Mouse (Mus musculus): ENCODE measurements at regions not wholly inside any gene's neighbourhood (a gene's known extent, or its start where the extent isn't known, plus 50 kb on each side); places are given as distances from the start of the nearest gene placed in this dataset.
"Not testable (repeated sequence)": the region's sequence is repeated elsewhere in the genome, so short reads cannot be mapped to it uniquely, and the experiment has no call there.

- H3K4me3 ChIP-seq (replicated peaks): no peak overlapping the region
- ATAC-seq (ENCODE audit: insufficient read depth, low FRiP score, low read depth): no peak
- no peaks in the 10 kb centered on the region for H3K9me3 ChIP-seq
- H3K27ac ChIP-seq: no peak overlapping the region
- 58% methylated on average over 4 of the region's 4 CpGs for WGBS
- H3K36me3 ChIP-seq: no peaks in the 10 kb centered on the region
- no peak overlapping the region for H3K4me2 ChIP-seq
- no peaks in the 10 kb centered on the region for H3K27me3 ChIP-seq (replicated peaks)
- H3K9ac ChIP-seq: no peak overlapping the region
- no peaks in the 10 kb centered on the region for H3K4me1 ChIP-seq
Measured at GRCm38 (mm10) chr6:4149663-4150062, 62.9 kb upstream of the Bet1 start.

DNA sequence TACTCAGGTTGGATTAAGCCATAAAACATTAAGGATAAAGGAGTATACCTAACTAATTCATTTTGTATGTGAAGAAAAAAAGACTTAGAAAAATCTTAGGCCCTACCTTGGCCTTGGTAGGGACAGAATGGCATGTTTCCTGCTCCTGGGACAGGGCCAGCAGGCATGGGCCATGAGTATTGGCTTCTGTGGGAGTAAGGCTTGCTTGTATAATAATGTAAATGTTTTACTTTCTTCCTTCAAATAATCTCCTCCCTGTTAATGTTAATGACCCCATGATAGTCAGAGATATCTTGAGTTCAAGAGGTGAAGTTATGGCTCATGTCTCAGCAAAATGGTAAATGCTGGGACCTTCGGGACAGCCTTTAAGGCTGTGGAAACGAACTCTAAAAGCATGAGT is 71.5 kb upstream of the Bet1 start:
- Histone ChIP-seq H3K4me1 (no peaks in the 10 kb centered on the region), H3K9ac (no peak overlapping the region), H3K27ac (no peak overlapping the region), H3K9me3 (no peaks in the 10 kb centered on the region), H3K27me3 (replicated peaks) (no peaks in the 10 kb centered on the region), H3K4me3 (replicated peaks) (no peak overlapping the region), H3K36me3 (no peaks in the 10 kb centered on the region), H3K4me2 (no peak overlapping the region)
- 64% methylated on average over 2 of the region's 2 CpGs for WGBS
- ATAC-seq (ENCODE audit: insufficient read depth, low FRiP score, low read depth): no peak

- Histone ChIP-seq H3K4me3 (replicated peaks) (no peak overlapping the region), H3K27me3 (replicated peaks) (no peaks in the 10 kb centered on the region), H3K9me3 (no peaks in the 10 kb centered on the region), H3K9ac (no peak overlapping the region), H3K36me3 (no peaks in the 10 kb centered on the region), H3K4me1 (no peaks in the 10 kb centered on the region), H3K4me2 (no peak overlapping the region), H3K27ac (no peak overlapping the region)
- ATAC-seq (ENCODE audit: insufficient read depth, low FRiP score, low read depth): no peak
- 58% methylated on average over 1 of the region's 1 CpGs for WGBS
Measured at GRCm38 (mm10) chr6:4163733-4164132, 77.0 kb upstream of the Bet1 start.

DNA sequence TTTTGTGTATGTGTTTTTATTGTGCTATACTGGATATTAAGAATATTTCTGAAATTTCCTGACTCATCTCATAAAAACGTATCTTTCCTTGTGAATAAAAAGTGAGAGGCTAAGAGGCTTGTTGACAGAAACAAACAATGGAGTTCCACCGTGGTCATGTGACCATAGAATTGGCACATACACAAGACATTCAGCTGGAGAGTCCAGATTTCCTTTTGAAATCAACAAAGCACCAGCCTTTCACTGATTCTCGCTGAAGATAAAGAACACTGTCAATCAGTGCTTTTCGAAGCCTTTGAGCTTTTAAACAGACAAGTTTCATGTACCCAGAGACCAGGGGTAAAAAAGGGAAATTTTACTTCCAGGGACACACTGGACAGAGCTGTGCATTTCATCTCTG is 80.3 kb upstream of the Bet1 start:
- Histone ChIP-seq H3K27ac (no peak overlapping the region), H3K9me3 (no peaks in the 10 kb centered on the region), H3K4me3 (replicated peaks) (no peak overlapping the region), H3K27me3 (replicated peaks) (no peaks in the 10 kb centered on the region), H3K36me3 (no peaks in the 10 kb centered on the region), H3K4me1 (no peaks in the 10 kb centered on the region), H3K9ac (no peak overlapping the region), H3K4me2 (no peak overlapping the region)
- no peak for ATAC-seq (ENCODE audit: insufficient read depth, low FRiP score, low read depth)
- 65% methylated on average over 4 of the region's 4 CpGs for WGBS

DNA sequence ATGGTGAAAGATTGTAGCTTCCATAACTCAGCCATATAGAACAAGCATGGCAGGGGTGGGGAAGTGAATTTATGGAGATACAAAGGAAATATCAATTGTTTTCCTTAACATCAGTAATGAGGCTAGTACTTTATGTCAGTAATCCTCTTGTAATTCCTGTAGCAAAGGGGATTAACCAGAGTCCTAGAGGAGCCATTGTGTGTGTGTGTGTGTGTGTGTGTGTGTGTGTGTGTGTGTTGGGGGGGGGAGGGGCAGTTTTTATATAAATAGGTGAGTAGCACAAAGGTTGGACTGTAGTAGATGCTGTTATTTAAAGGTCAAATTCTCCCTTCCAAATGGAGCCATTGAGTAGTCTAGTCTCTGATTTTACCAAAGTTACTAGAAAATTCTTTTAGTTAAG is 81.0 kb upstream of the Bet1 start:
- H3K27ac ChIP-seq: no peak overlapping the region
- no peaks in the 10 kb centered on the region for H3K9me3 ChIP-seq
- no peaks in the 10 kb centered on the region for H3K4me1 ChIP-seq
- no peak overlapping the region for H3K9ac ChIP-seq
- H3K4me3 ChIP-seq (replicated peaks): no peak overlapping the region
- H3K36me3 ChIP-seq: no peaks in the 10 kb centered on the region
- H3K4me2 ChIP-seq: no peak overlapping the region
- no peaks in the 10 kb centered on the region for H3K27me3 ChIP-seq (replicated peaks)
- no peak for ATAC-seq (ENCODE audit: insufficient read depth, low FRiP score, low read depth)

DNA sequence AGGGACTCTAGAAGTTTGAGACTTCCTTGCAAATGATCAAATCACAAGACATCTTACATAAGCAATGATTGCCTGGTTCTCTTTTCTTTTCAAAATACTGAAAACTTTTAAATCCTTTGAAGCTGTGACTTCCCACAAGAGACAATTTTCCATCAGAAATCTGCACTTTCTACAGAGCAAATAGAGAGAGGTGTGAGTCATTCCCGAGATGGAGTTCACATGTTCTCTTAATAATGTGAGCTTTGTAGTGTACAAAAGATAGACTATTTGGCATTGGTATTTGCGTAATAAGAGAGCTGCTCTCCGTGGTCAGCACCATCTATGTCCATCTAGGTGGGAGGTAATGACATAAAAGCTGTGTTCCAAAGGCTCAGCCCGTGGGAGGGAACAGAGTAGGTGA is 84.8 kb upstream of the Bet1 start:
- no peaks in the 10 kb centered on the region for H3K27me3 ChIP-seq (replicated peaks)
- H3K4me2 ChIP-seq: no peak overlapping the region
- H3K4me3 ChIP-seq (replicated peaks): no peak overlapping the region
- 54% methylated on average over 4 of the region's 4 CpGs for WGBS
- no peak for ATAC-seq (ENCODE audit: insufficient read depth, low FRiP score, low read depth)
- H3K9ac ChIP-seq: no peak overlapping the region
- H3K27ac ChIP-seq: no peak overlapping the region
- H3K4me1 ChIP-seq: no peaks in the 10 kb centered on the region
- no peaks in the 10 kb centered on the region for H3K9me3 ChIP-seq
- H3K36me3 ChIP-seq: no peaks in the 10 kb centered on the region

DNA sequence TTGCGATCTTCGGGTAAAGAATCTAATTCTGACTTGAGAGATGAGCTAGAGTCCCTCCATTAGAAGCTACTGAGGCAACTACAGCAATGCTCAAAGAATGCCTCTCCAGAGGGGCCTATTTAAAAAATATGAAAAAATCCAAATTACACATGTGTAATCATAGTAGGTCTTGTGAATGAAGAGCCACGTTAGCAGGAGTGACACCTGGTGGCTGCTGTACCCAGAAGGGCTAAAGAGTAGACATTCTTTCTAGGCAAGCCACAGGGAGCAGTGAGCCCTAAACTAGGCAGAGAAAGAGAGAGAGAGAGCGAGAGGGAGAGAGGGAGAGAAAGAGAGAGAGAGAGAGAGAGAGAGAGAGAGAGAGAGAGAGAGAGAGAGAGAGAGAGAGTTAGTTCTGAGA is 100.9 kb upstream of the Bet1 start:
- no peak overlapping the region for H3K4me2 ChIP-seq
- H3K9ac ChIP-seq: no peak overlapping the region
- H3K4me3 ChIP-seq (replicated peaks): no peak overlapping the region
- no peak overlapping the region for H3K27ac ChIP-seq
- no peak for ATAC-seq (ENCODE audit: insufficient read depth, low FRiP score, low read depth)
- H3K36me3 ChIP-seq: no peaks in the 10 kb centered on the region
- H3K27me3 ChIP-seq (replicated peaks): no peaks in the 10 kb centered on the region
- no peaks in the 10 kb centered on the region for H3K9me3 ChIP-seq
- WGBS: 79% methylated on average over 4 of the region's 4 CpGs
- H3K4me1 ChIP-seq: no peaks in the 10 kb centered on the region

GRCm38 (mm10) chr6:4190976-4191375 is 104.2 kb upstream of the Bet1 start:
- not testable (repeated sequence) for H3K9ac ChIP-seq; H3K4me1 ChIP-seq; H3K27ac ChIP-seq; H3K36me3 ChIP-seq; H3K4me2 ChIP-seq; H3K9me3 ChIP-seq; H3K4me3 ChIP-seq (replicated peaks); H3K27me3 ChIP-seq (replicated peaks); ATAC-seq (ENCODE audit: insufficient read depth, low FRiP score, low read depth)
- WGBS: 55% methylated on average over 5 of the region's 5 CpGs

GRCm38 (mm10) chr6:4193286-4193685 is 106.5 kb upstream of the Bet1 start:
- H3K27ac ChIP-seq: no peak overlapping the region
- no peak overlapping the region for H3K4me3 ChIP-seq (replicated peaks)
- H3K4me1 ChIP-seq: no peaks in the 10 kb centered on the region
- no peak for ATAC-seq (ENCODE audit: insufficient read depth, low FRiP score, low read depth)
- no peaks in the 10 kb centered on the region for H3K9me3 ChIP-seq
- H3K36me3 ChIP-seq: no peaks in the 10 kb centered on the region
- H3K9ac ChIP-seq: no peak overlapping the region
- H3K27me3 ChIP-seq (replicated peaks): no peaks in the 10 kb centered on the region
- H3K4me2 ChIP-seq: no peak overlapping the region
- WGBS: 83% methylated on average over 5 of the region's 5 CpGs

DNA sequence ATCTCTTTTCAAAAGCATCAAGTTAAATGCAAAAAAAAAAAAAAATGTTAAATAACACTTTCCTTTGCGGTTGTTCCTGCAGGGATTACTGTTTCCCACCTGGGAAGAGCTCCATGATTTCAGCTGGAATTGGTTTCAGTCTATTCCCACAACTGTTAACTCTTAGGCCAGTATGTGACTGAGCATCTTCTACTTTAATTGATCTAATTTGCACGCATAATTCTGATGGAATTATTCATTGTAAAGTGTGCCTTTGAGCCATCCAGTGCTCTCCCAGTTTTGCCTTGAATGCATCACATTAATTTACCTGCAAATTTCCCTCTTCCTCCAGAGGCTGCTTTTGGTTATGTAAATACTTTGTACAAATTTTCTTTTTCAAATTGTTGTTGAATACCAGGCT is 114.4 kb upstream of the Bet1 start:
- no peaks in the 10 kb centered on the region for H3K36me3 ChIP-seq
- H3K9me3 ChIP-seq: no peaks in the 10 kb centered on the region
- no peak overlapping the region for H3K4me2 ChIP-seq
- H3K4me1 ChIP-seq: no peaks in the 10 kb centered on the region
- WGBS: 64% methylated on average over 2 of the region's 2 CpGs
- ATAC-seq (ENCODE audit: insufficient read depth, low FRiP score, low read depth): no peak
- no peaks in the 10 kb centered on the region for H3K27me3 ChIP-seq (replicated peaks)
- H3K9ac ChIP-seq: no peak overlapping the region
- H3K4me3 ChIP-seq (replicated peaks): no peak overlapping the region
- H3K27ac ChIP-seq: no peak overlapping the region

DNA sequence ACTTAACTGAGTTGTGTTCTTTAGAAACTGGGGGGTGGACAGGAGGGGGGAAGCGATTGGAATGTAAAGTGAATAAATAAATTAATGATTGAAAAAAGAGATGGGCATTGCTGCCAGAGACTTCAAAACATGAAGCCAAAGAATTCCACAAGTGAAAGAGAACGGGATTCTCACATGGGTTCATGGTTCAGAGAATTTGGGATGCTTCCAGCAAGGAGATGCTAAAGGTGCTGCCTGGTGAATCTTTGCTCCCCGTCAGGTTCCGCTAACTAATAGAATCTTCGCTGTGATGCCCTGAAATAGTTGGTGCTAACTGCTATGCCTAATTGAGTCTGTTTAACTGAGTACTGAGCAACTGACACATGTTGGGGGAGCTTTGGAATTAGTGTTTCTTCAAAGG is 118.9 kb upstream of the Bet1 start:
- Histone ChIP-seq H3K9me3 (no peaks in the 10 kb centered on the region), H3K9ac (no peak overlapping the region), H3K36me3 (no peaks in the 10 kb centered on the region), H3K4me3 (replicated peaks) (no peak overlapping the region), H3K4me2 (no peak overlapping the region), H3K27me3 (replicated peaks) (no peaks in the 10 kb centered on the region), H3K4me1 (no peaks in the 10 kb centered on the region), H3K27ac (no peak overlapping the region)
- 78% methylated on average over 5 of the region's 5 CpGs for WGBS
- ATAC-seq (ENCODE audit: insufficient read depth, low FRiP score, low read depth): no peak

DNA sequence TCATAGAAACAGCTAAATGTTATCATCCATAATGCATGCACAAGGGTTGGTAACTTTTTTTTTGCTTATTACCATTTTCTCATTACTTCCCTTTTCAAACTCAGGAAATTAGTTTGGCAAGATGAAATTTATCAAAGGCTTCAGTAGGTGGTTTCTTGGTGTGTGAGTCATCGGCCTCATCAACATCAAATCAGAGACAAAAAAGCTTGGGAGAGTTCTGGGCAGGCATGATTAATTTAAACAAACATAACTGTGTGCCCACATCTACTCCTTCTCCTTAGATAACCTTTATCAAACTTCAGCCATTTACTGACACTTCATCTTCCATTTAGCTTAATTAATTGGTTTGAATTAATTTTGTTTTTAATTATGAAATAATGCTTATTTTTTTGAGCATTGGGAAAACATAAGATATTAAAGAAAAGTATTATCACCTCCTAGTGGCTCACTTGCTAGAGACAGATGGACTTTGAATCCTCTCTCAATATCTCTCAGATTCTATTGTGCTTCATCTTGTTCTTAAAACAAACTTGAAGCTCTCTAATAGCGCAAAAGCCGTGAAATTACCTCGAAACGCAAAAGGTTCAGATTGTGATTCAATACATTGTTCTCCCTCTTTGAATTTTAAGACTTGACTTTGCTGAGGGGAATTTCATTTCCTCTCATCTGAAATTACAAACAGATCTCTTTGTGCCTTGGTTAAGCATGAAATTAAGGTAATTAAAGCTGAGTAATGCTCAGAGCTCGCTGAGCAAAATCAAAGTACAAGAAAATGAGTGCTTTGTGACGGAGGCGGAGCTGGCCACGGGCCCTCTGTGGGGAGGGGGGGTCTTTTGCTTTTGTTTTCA is 158.7 kb upstream of the Bet1 start:
- Histone ChIP-seq H3K4me2 (no peak overlapping the region), H3K4me1 (no peaks in the 10 kb centered on the region), H3K27ac (no peak overlapping the region), H3K9ac (no peak overlapping the region), H3K36me3 (no peaks in the 10 kb centered on the region), H3K27me3 (replicated peaks) (no peaks in the 10 kb centered on the region), H3K4me3 (replicated peaks) (no peak overlapping the region), H3K9me3 (no peaks in the 10 kb centered on the region)
- ATAC-seq (ENCODE audit: insufficient read depth, low FRiP score, low read depth): no peak
- WGBS: 80% methylated on average over 9 of the region's 9 CpGs

DNA sequence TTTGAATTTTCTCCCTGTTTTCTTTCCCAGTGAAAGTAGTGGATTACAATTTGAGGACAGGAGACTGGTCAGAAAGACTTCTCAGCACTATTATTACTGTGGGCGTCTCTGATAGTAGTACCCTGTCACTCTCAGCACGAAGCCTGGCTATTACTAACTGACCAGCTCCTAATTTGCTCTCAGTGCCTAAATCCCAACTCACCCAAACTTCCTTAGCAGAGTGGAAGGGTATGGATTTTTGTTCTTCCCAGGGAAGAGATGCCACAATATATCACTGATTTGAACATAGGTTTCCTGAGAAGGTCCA is 159.3 kb upstream of the Bet1 start:
- no peak overlapping the region for H3K4me2 ChIP-seq
- no peaks in the 10 kb centered on the region for H3K4me1 ChIP-seq
- no peak overlapping the region for H3K9ac ChIP-seq
- 84% methylated on average over 2 of the region's 2 CpGs for WGBS
- H3K27me3 ChIP-seq (replicated peaks): no peaks in the 10 kb centered on the region
- no peak for ATAC-seq (ENCODE audit: insufficient read depth, low FRiP score, low read depth)
- no peaks in the 10 kb centered on the region for H3K9me3 ChIP-seq
- no peak overlapping the region for H3K27ac ChIP-seq
- no peaks in the 10 kb centered on the region for H3K36me3 ChIP-seq
- no peak overlapping the region for H3K4me3 ChIP-seq (replicated peaks)
